Mouse (Mus musculus): ENCODE data around the gene 4930595D18Rik. TPM values are rescaled to one million over a fixed set of nuclear protein-coding genes. Genes with fewer than 3 reads are reported as not detected.

4930595D18Rik gene
- polyA plus RNA-seq, 1 experiment, result not detected

- Histone ChIP-seq H3K4me1 (replicated peaks; ENCODE audit: control insufficient read depth, insufficient read depth, low read length) (no peaks in the 10 kb centered on the region), H3K4me3 (ENCODE audit: control insufficient read depth, insufficient read depth, low read length) (no peak overlapping the region), H3K27me3 (ENCODE audit: control insufficient read depth, insufficient read depth, low read length) (no peaks in the 10 kb centered on the region), H3K27ac (ENCODE audit: control insufficient read depth, insufficient read depth, low read length) (no peak overlapping the region), H3K36me3 (ENCODE audit: control insufficient read depth, insufficient read depth, low read length) (no peaks in the 10 kb centered on the region)
- DNase-seq, result no peak
- TF ChIP-seq POLR2A (IDR thresholded peaks at IDR 0.05; ENCODE audit: control insufficient read depth, extremely low read depth, insufficient read depth, low read length, poor library complexity) (no peak), CTCF (IDR thresholded peaks at IDR 0.05; ENCODE audit: borderline replicate concordance, control insufficient read depth, extremely low read depth, insufficient read depth, low read length, poor library complexity) (no peak)
- 93% methylated on average over 19 of the region's 19 CpGs for WGBS
Measured at GRCm38 (mm10) chr12:111134791-111135733, 49.2 kb downstream of the 4930595D18Rik start.

GRCm38 (mm10) chr12:111134169-111134568 is 50.1 kb downstream of the 4930595D18Rik start:
- no peaks in the 10 kb centered on the region for H3K4me1 ChIP-seq (replicated peaks; ENCODE audit: control insufficient read depth, insufficient read depth, low read length)
- no peak for TF ChIP-seq POLR2A (IDR thresholded peaks at IDR 0.05; ENCODE audit: control insufficient read depth, extremely low read depth, insufficient read depth, low read length, poor library complexity)
- TF ChIP-seq CTCF (IDR thresholded peaks at IDR 0.05; ENCODE audit: borderline replicate concordance, control insufficient read depth, extremely low read depth, insufficient read depth, low read length, poor library complexity), result no peak
- H3K27me3 ChIP-seq (ENCODE audit: control insufficient read depth, insufficient read depth, low read length), result no peaks in the 10 kb centered on the region
- no peak overlapping the region for H3K4me3 ChIP-seq (ENCODE audit: control insufficient read depth, insufficient read depth, low read length)
- no peak overlapping the region for H3K27ac ChIP-seq (ENCODE audit: control insufficient read depth, insufficient read depth, low read length)
- no peaks in the 10 kb centered on the region for H3K36me3 ChIP-seq (ENCODE audit: control insufficient read depth, insufficient read depth, low read length)
- 93% methylated on average over 7 of the region's 7 CpGs for WGBS
- DNase-seq, result no peak

GRCm38 (mm10) chr12:111125666-111126065 is 58.6 kb downstream of the 4930595D18Rik start:
- no peaks in the 10 kb centered on the region for H3K4me1 ChIP-seq (replicated peaks; ENCODE audit: control insufficient read depth, insufficient read depth, low read length)
- 86% methylated on average over 6 of the region's 6 CpGs for WGBS
- no peak overlapping the region for H3K4me3 ChIP-seq (ENCODE audit: control insufficient read depth, insufficient read depth, low read length)
- no peak for TF ChIP-seq CTCF (IDR thresholded peaks at IDR 0.05; ENCODE audit: borderline replicate concordance, control insufficient read depth, extremely low read depth, insufficient read depth, low read length, poor library complexity)
- no peak for TF ChIP-seq POLR2A (IDR thresholded peaks at IDR 0.05; ENCODE audit: control insufficient read depth, extremely low read depth, insufficient read depth, low read length, poor library complexity)
- no peak overlapping the region for H3K27ac ChIP-seq (ENCODE audit: control insufficient read depth, insufficient read depth, low read length)
- H3K36me3 ChIP-seq (ENCODE audit: control insufficient read depth, insufficient read depth, low read length), result no peaks in the 10 kb centered on the region
- no peaks in the 10 kb centered on the region for H3K27me3 ChIP-seq (ENCODE audit: control insufficient read depth, insufficient read depth, low read length)
- no peak for DNase-seq

GRCm38 (mm10) chr12:111124601-111125260 is 59.6 kb downstream of the 4930595D18Rik start:
- Histone ChIP-seq H3K27me3 (ENCODE audit: control insufficient read depth, insufficient read depth, low read length) (no peaks in the 10 kb centered on the region), H3K4me1 (replicated peaks; ENCODE audit: control insufficient read depth, insufficient read depth, low read length) (no peaks in the 10 kb centered on the region), H3K4me3 (ENCODE audit: control insufficient read depth, insufficient read depth, low read length) (no peak overlapping the region), H3K36me3 (ENCODE audit: control insufficient read depth, insufficient read depth, low read length) (no peaks in the 10 kb centered on the region), H3K27ac (ENCODE audit: control insufficient read depth, insufficient read depth, low read length) (no peak overlapping the region)
- TF ChIP-seq POLR2A (IDR thresholded peaks at IDR 0.05; ENCODE audit: control insufficient read depth, extremely low read depth, insufficient read depth, low read length, poor library complexity) (no peak), CTCF (IDR thresholded peaks at IDR 0.05; ENCODE audit: borderline replicate concordance, control insufficient read depth, extremely low read depth, insufficient read depth, low read length, poor library complexity) (no peak)
- 92% methylated on average over 14 of the region's 14 CpGs for WGBS
- no peak for DNase-seq

- Histone ChIP-seq H3K36me3 (ENCODE audit: control insufficient read depth, insufficient read depth, low read length) (peaks cover 6% of the 10 kb centered on the region; the same call in 1 of the 2 replicates), H3K27me3 (ENCODE audit: control insufficient read depth, insufficient read depth, low read length) (no peaks in the 10 kb centered on the region), H3K27ac (ENCODE audit: control insufficient read depth, insufficient read depth, low read length) (no peak overlapping the region), H3K4me1 (replicated peaks; ENCODE audit: control insufficient read depth, insufficient read depth, low read length) (no peaks in the 10 kb centered on the region), H3K4me3 (ENCODE audit: control insufficient read depth, insufficient read depth, low read length) (no peak overlapping the region)
- peak; percentile 18 for DNase-seq
- TF ChIP-seq CTCF (IDR thresholded peaks at IDR 0.05; ENCODE audit: borderline replicate concordance, control insufficient read depth, extremely low read depth, insufficient read depth, low read length, poor library complexity) (peak; percentile 61; the same call in 1 of the 2 replicates), POLR2A (IDR thresholded peaks at IDR 0.05; ENCODE audit: control insufficient read depth, extremely low read depth, insufficient read depth, low read length, poor library complexity) (no peak)
Measured at GRCm38 (mm10) chr12:111122332-111122852, 61.9 kb downstream of the 4930595D18Rik start.

- peaks cover 13% of the 10 kb centered on the region for H3K36me3 ChIP-seq (ENCODE audit: control insufficient read depth, insufficient read depth, low read length)
- no peak for DNase-seq
- H3K4me1 ChIP-seq (replicated peaks; ENCODE audit: control insufficient read depth, insufficient read depth, low read length), result no peaks in the 10 kb centered on the region
- H3K27me3 ChIP-seq (ENCODE audit: control insufficient read depth, insufficient read depth, low read length), result no peaks in the 10 kb centered on the region
- H3K27ac ChIP-seq (ENCODE audit: control insufficient read depth, insufficient read depth, low read length), result no peak overlapping the region
- no peak overlapping the region for H3K4me3 ChIP-seq (ENCODE audit: control insufficient read depth, insufficient read depth, low read length)
- no peak for TF ChIP-seq CTCF (IDR thresholded peaks at IDR 0.05; ENCODE audit: borderline replicate concordance, control insufficient read depth, extremely low read depth, insufficient read depth, low read length, poor library complexity)
- no peak for TF ChIP-seq POLR2A (IDR thresholded peaks at IDR 0.05; ENCODE audit: control insufficient read depth, extremely low read depth, insufficient read depth, low read length, poor library complexity)
- 92% methylated on average over 9 of the region's 9 CpGs for WGBS
Measured at GRCm38 (mm10) chr12:111120976-111121645, 63.2 kb downstream of the 4930595D18Rik start.

Measured in thymus, adult 2 months (tissue).